Mouse (Mus musculus): ENCODE data around the gene 2310033P09Rik.
"Not testable (repeated sequence)": the region's sequence is repeated elsewhere in the genome, so short reads cannot be mapped to it uniquely, and the experiment has no call there.

The 2310033P09Rik gene

GRCm38 (mm10) chr11:59201216-59202002, 6.7 kb upstream of the 2310033P09Rik start:
- peak; percentile 38 for DNase-seq (ENCODE audit: low read depth)

GRCm38 (mm10) chr11:59202081-59202995, 5.8 kb upstream of the 2310033P09Rik start, which contains the start of gene Mrpl55:
Gene Mrpl55, plus strand, starts transcription at chr11:59202486.
- peak; percentile 89 for DNase-seq (ENCODE audit: low read depth)

- DNase-seq (ENCODE audit: low read depth), result peak; percentile 77
Observed at GRCm38 (mm10) chr11:59209003-59209441, 901 bp downstream of the 2310033P09Rik start.

GRCm38 (mm10) chr11:59209580-59209979, 1.5 kb downstream of the 2310033P09Rik start:
- DNase-seq (ENCODE audit: low read depth), result no peak

- DNase-seq (ENCODE audit: low read depth), result no peak
Observed at GRCm38 (mm10) chr11:59210020-59210419, 1.9 kb downstream of the 2310033P09Rik start.

- DNase-seq (ENCODE audit: low read depth), result not testable (repeated sequence)
Observed at GRCm38 (mm10) chr11:59211561-59211960, 3.4 kb downstream of the 2310033P09Rik start.

- DNase-seq (ENCODE audit: low read depth), result not testable (repeated sequence)
Observed at GRCm38 (mm10) chr11:59212320-59212719, 4.2 kb downstream of the 2310033P09Rik start.

GRCm38 (mm10) chr11:59212892-59213494, 4.9 kb downstream of the 2310033P09Rik start:
- DNase-seq (ENCODE audit: low read depth), result no peak

- no peak for DNase-seq (ENCODE audit: low read depth)
Observed at GRCm38 (mm10) chr11:59216955-59217354, 8.8 kb downstream of the 2310033P09Rik start.

- no peak for DNase-seq (ENCODE audit: low read depth)
Observed at GRCm38 (mm10) chr11:59218389-59218998, 10.4 kb downstream of the 2310033P09Rik start.

GRCm38 (mm10) chr11:59219064-59219463, 10.9 kb downstream of the 2310033P09Rik start:
- no peak for DNase-seq (ENCODE audit: low read depth)

- DNase-seq (ENCODE audit: low read depth), result no peak
Observed at GRCm38 (mm10) chr11:59221604-59222003, 13.5 kb downstream of the 2310033P09Rik start.

- no peak for DNase-seq (ENCODE audit: low read depth)
Observed at GRCm38 (mm10) chr11:59222306-59222705, 14.2 kb downstream of the 2310033P09Rik start.

- DNase-seq (ENCODE audit: low read depth), result no peak
Observed at GRCm38 (mm10) chr11:59224025-59224424, 15.9 kb downstream of the 2310033P09Rik start.

- no peak for DNase-seq (ENCODE audit: low read depth)
Observed at GRCm38 (mm10) chr11:59224470-59224869, 16.3 kb downstream of the 2310033P09Rik start.

- no peak for DNase-seq (ENCODE audit: low read depth)
Observed at GRCm38 (mm10) chr11:59225167-59225566, 17.0 kb downstream of the 2310033P09Rik start.

- no peak for DNase-seq (ENCODE audit: low read depth)
Observed at GRCm38 (mm10) chr11:59226251-59226650, 18.1 kb downstream of the 2310033P09Rik start.

- no peak for DNase-seq (ENCODE audit: low read depth)
Observed at GRCm38 (mm10) chr11:59226787-59227603, 18.9 kb downstream of the 2310033P09Rik start.

- DNase-seq (ENCODE audit: low read depth), result no peak
Observed at GRCm38 (mm10) chr11:59227604-59228121, 19.5 kb downstream of the 2310033P09Rik start.

GRCm38 (mm10) chr11:59228122-59228953, 20.2 kb downstream of the 2310033P09Rik start, which contains the start of gene Arf1:
Gene Arf1, minus strand, starts transcription at chr11:59228270.
- DNase-seq (ENCODE audit: low read depth), result peak; percentile 93
